Mouse (Mus musculus): Measurements from ENCODE around the gene Vmn1r225. TPM values are rescaled to one million over a fixed set of nuclear protein-coding genes. Genes with fewer than 3 reads are reported as not detected.
"Not testable (repeated sequence)": the region's sequence is repeated elsewhere in the genome, so short reads cannot be mapped to it uniquely, and the experiment has no call there.

Gene Vmn1r225
- polyA plus RNA-seq (2017; shearing (Covaris generic)) = not detected

DNA sequence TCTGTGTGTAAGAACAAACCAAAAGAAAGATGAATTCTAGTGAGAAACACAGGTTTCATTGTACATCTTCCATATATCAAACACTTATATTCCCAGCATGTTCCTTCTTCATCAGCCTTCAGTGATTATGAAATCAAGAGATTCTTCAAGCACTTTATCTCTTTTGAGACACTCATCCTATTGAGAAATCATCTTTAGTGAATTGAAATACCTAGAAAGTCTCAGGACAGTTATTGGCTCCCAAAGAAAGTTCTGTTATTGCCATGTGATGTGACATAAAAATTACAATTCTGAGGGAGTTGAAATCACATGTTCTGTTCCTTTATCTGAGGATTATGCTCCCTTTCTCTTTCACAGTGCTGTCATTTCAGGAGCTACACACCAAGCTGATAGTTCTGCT lies at the start of gene Vmn1r225:
Vmn1r225 (plus strand) TSS at position 301 of the 400 bp plus-strand sequence.
- ATAC-seq = no peak

DNA sequence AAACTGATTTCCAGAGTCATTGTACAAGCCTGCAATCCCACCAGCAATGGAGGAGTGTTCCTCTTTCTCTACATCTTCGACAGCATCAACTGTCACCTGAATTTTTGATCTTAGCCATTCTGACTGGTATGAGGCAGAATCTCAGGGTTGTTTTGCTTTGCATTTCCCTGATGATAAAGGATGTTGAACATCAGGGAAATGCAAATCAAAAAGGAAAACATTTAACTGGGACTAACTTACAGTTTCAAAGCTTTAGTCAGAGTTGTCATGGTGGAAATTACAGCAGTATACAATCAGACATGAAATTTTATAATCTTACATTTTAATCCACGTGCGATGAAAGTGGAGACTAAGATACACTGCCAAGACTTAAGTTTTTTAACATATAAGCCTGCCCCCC lies 24.6 kb upstream of the Vmn1r225 start:
- ATAC-seq = no peak

DNA sequence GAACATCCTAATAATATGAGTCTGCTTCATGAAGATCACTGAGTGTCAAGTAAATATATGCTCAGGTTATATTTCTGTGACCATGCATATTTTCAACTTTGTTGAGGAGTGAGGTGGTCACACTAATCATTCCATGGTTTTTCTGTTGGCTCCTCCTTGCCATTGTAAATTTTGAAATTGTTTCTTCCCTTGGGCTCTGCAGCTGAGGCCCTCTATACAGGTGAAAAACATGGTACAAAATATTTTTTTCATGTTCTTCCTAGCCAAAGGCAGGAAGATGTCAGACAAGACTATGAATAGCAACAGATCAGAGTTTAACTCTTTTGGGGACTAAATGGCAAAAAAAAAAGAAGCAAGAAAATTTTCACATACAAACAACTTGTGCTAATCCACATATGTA lies 16.7 kb upstream of the Vmn1r225 start, which contains the start of gene Vmn2r108:
Vmn2r108 (minus strand) TSS at position 101 of the 400 bp plus-strand sequence.
- ATAC-seq = no peak

DNA sequence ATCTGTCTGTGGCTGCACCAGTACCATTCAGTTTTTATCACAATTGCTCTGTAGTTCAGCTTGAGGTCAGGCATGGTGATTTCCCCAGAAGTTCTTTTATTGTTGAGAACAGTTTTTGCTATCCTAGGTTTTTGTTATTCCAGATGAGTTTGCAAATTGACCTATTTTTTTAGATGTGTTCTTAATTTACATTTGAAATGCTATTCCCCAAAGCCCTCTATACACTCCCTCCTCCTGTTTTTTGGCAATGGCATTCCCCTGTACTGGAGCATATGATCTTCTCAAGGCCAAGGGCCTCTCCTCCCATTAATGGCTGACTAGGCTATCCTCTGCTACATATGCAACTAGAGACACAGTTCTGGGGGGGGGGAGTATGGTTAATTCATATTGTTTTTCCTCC lies 10.3 kb downstream of the Vmn1r225 start:
- ATAC-seq = not testable (repeated sequence)

Other genes with a start within 250 kb of the Vmn1r225 start
- gene Vmn2r106, start 212.6 kb upstream of the Vmn1r225 start, polyA plus RNA-seq (2017; shearing (Covaris generic)) = not detected
- gene Vmn2r107, start 152.9 kb upstream of the Vmn1r225 start, polyA plus RNA-seq (2017; shearing (Covaris generic)) = not detected
- gene Vmn1r224, start 84.0 kb upstream of the Vmn1r225 start, polyA plus RNA-seq (2017; shearing (Covaris generic)) = not detected
- not detected for gene Vmn2r108, start 16.8 kb upstream of the Vmn1r225 start, polyA plus RNA-seq (2017; shearing (Covaris generic))
- gene Vmn2r109, start 66.6 kb downstream of the Vmn1r225 start, polyA plus RNA-seq (2017; shearing (Covaris generic)) = not detected
- gene Vmn2r110, start 98.3 kb downstream of the Vmn1r225 start, polyA plus RNA-seq (2017; shearing (Covaris generic)) = not detected
- not detected for gene Fpr-rs3, start 126.7 kb downstream of the Vmn1r225 start, polyA plus RNA-seq (2017; shearing (Covaris generic))
- not detected for gene Vmn1r226, start 184.7 kb downstream of the Vmn1r225 start, polyA plus RNA-seq (2017; shearing (Covaris generic))
- not detected for gene Vmn1r227, start 231.7 kb downstream of the Vmn1r225 start, polyA plus RNA-seq (2017; shearing (Covaris generic))

Data from CD4-positive, CD25-positive, alpha-beta regulatory T cell, adult 4 months (primary cell).